Mouse (Mus musculus): ENCODE data around the gene Amotl2. TPM values are rescaled to one million over a fixed set of nuclear protein-coding genes. Genes with fewer than 3 reads are reported as not detected.

The Amotl2 gene
- total and polyA plus RNA-seq, 3 experiments: not detected

GRCm38 (mm10) chr9:102729093-102729845, 12.8 kb downstream of the Amotl2 start:
- no peak for DNase-seq (ENCODE audit: low read depth, low spot score)
- Histone ChIP-seq H3K36me3 (ENCODE audit: control insufficient read depth in 1 of 2, insufficient read depth in 2 of 2, low read length in 2 of 2) (no peaks in the 10 kb centered on the region), H3K27me3 (ENCODE audit: control insufficient read depth in 1 of 2, insufficient read depth in 2 of 2, low read length in 2 of 2) (no peaks in the 10 kb centered on the region), H3K79me2 (ENCODE audit: control insufficient read depth, insufficient read depth, low read length, poor library complexity) (no peaks in the 10 kb centered on the region), H3K27ac (ENCODE audit: control insufficient read depth, low read depth, low read length) (no peak overlapping the region), H3K4me3 (ENCODE audit: control insufficient read depth in 1 of 2, insufficient read depth in 1 of 2, low read depth in 2 of 2, low read length in 2 of 2) (no peak overlapping the region), H3K9me3 (replicated peaks; ENCODE audit: insufficient read depth, low read length) (no peaks in the 10 kb centered on the region), H3K4me1 (ENCODE audit: control insufficient read depth in 1 of 2, insufficient read depth in 2 of 2, low read length in 2 of 2) (no peaks in the 10 kb centered on the region), H3K9ac (ENCODE audit: control insufficient read depth, low read depth, low read length, poor library complexity, severe bottlenecking) (no peak overlapping the region)
- TF ChIP-seq POLR2AphosphoS2 (IDR thresholded peaks at IDR 0.05; ENCODE audit: low read length) (no peak), ZC3H11A (IDR thresholded peaks at IDR 0.05; ENCODE audit: low read depth, low read length) (no peak), RCOR1 (IDR thresholded peaks at IDR 0.05; ENCODE audit: low read depth, low read length) (no peak), POLR2A (IDR thresholded peaks at IDR 0.05; ENCODE audit: control insufficient read depth in 1 of 2, insufficient read depth in 1 of 2, low read depth in 1 of 2, low read length in 2 of 2, poor library complexity in 1 of 2) (no peak), MYC (IDR thresholded peaks at IDR 0.05; ENCODE audit: low read depth, low read length) (no peak), CHD2 (IDR thresholded peaks at IDR 0.05; ENCODE audit: low read length) (no peak), ELF1 (IDR thresholded peaks at IDR 0.05; ENCODE audit: low read depth, low read length) (no peak), GATA1 (IDR thresholded peaks at IDR 0.05; ENCODE audit: low read depth, low read length) (no peak), NELFE (IDR thresholded peaks at IDR 0.05; ENCODE audit: low read depth, low read length) (no peak), SIN3A (IDR thresholded peaks at IDR 0.05; ENCODE audit: low read length) (no peak), MAZ (IDR thresholded peaks at IDR 0.05; ENCODE audit: low read depth, low read length) (no peak), MAX (IDR thresholded peaks at IDR 0.05; ENCODE audit: low read length) (no peak)

- no peaks in the 10 kb centered on the region for H3K79me2 ChIP-seq (ENCODE audit: control insufficient read depth, insufficient read depth, low read length, poor library complexity)
- no peak overlapping the region for H3K27ac ChIP-seq (ENCODE audit: control insufficient read depth, low read depth, low read length)
- H3K4me3 ChIP-seq (ENCODE audit: control insufficient read depth in 1 of 2, insufficient read depth in 1 of 2, low read depth in 2 of 2, low read length in 2 of 2): no peak overlapping the region
- DNase-seq (ENCODE audit: low read depth, low spot score): no peak
- H3K27me3 ChIP-seq (ENCODE audit: control insufficient read depth in 1 of 2, insufficient read depth in 2 of 2, low read length in 2 of 2): no peaks in the 10 kb centered on the region
- no peaks in the 10 kb centered on the region for H3K36me3 ChIP-seq (ENCODE audit: control insufficient read depth in 1 of 2, insufficient read depth in 2 of 2, low read length in 2 of 2)
- no peak for TF ChIP-seq RAD21 (IDR thresholded peaks at IDR 0.05; ENCODE audit: low read depth, low read length)
- TF ChIP-seq ELF1 (IDR thresholded peaks at IDR 0.05; ENCODE audit: low read depth, low read length): no peak
- TF ChIP-seq POLR2AphosphoS2 (IDR thresholded peaks at IDR 0.05; ENCODE audit: low read length): no peak
- TF ChIP-seq TBP (IDR thresholded peaks at IDR 0.05; ENCODE audit: low read depth, low read length): no peak
- no peak for TF ChIP-seq SMC3 (IDR thresholded peaks at IDR 0.05; ENCODE audit: low read depth, low read length)
- H3K9ac ChIP-seq (ENCODE audit: control insufficient read depth, low read depth, low read length, poor library complexity, severe bottlenecking): no peak overlapping the region
- no peaks in the 10 kb centered on the region for H3K4me1 ChIP-seq (ENCODE audit: control insufficient read depth in 1 of 2, insufficient read depth in 2 of 2, low read length in 2 of 2)
- H3K9me3 ChIP-seq (replicated peaks; ENCODE audit: insufficient read depth, low read length): no peaks in the 10 kb centered on the region
Observed at GRCm38 (mm10) chr9:102729876-102730413, 13.5 kb downstream of the Amotl2 start.

GRCm38 (mm10) chr9:102731044-102731471, 14.6 kb downstream of the Amotl2 start:
- Histone ChIP-seq H3K9me3 (replicated peaks; ENCODE audit: insufficient read depth, low read length) (no peaks in the 10 kb centered on the region), H3K79me2 (ENCODE audit: control insufficient read depth, insufficient read depth, low read length, poor library complexity) (no peaks in the 10 kb centered on the region), H3K4me3 (ENCODE audit: control insufficient read depth in 1 of 2, insufficient read depth in 1 of 2, low read depth in 2 of 2, low read length in 2 of 2) (no peak overlapping the region), H3K9ac (ENCODE audit: control insufficient read depth, low read depth, low read length, poor library complexity, severe bottlenecking) (no peak overlapping the region), H3K4me1 (ENCODE audit: control insufficient read depth in 1 of 2, insufficient read depth in 2 of 2, low read length in 2 of 2) (no peaks in the 10 kb centered on the region), H3K36me3 (ENCODE audit: control insufficient read depth in 1 of 2, insufficient read depth in 2 of 2, low read length in 2 of 2) (no peaks in the 10 kb centered on the region), H3K27ac (ENCODE audit: control insufficient read depth, low read depth, low read length) (no peak overlapping the region), H3K27me3 (ENCODE audit: control insufficient read depth in 1 of 2, insufficient read depth in 2 of 2, low read length in 2 of 2) (no peaks in the 10 kb centered on the region)
- TF ChIP-seq USF2 (IDR thresholded peaks at IDR 0.05; ENCODE audit: borderline replicate concordance in 1 of 2, insufficient read depth in 1 of 2, low read depth in 1 of 2, low read length in 2 of 2): no peak
- no peak for TF ChIP-seq TCF12 (IDR thresholded peaks at IDR 0.05; ENCODE audit: low read depth, low read length)
- no peak for TF ChIP-seq BHLHE40 (IDR thresholded peaks at IDR 0.05; ENCODE audit: borderline replicate concordance, low read depth, low read length)
- TF ChIP-seq ELF1 (IDR thresholded peaks at IDR 0.05; ENCODE audit: low read depth, low read length): no peak
- TF ChIP-seq MYB (IDR thresholded peaks at IDR 0.05; ENCODE audit: low read depth, low read length): no peak
- no peak for TF ChIP-seq ZNF384 (IDR thresholded peaks at IDR 0.05; ENCODE audit: low read depth, low read length)
- no peak for TF ChIP-seq TAL1 (IDR thresholded peaks at IDR 0.05; ENCODE audit: low read length)
- TF ChIP-seq ZMIZ1 (IDR thresholded peaks at IDR 0.05; ENCODE audit: low read depth, low read length): no peak
- no peak for TF ChIP-seq GABPA (IDR thresholded peaks at IDR 0.05; ENCODE audit: low read depth, low read length)
- DNase-seq (ENCODE audit: low read depth, low spot score): no peak

All from MEL (cell line).